Mouse (Mus musculus): ENCODE measurements around the gene Ikzf1.

The Ikzf1 gene

GRCm38 (mm10) chr11:11695211-11695887, 10.5 kb downstream of the Ikzf1 start:
- no peaks in the 10 kb centered on the region for H3K27me3 ChIP-seq (ENCODE audit: control insufficient read depth, insufficient read depth, low read length, poor library complexity, severe bottlenecking)
- DNase-seq (ENCODE audit: low read depth, low spot score): no peak
- H3K36me3 ChIP-seq (ENCODE audit: control insufficient read depth, insufficient read depth, low read length, poor library complexity, severe bottlenecking): no peaks in the 10 kb centered on the region

GRCm38 (mm10) chr11:11695907-11696306, 11.1 kb downstream of the Ikzf1 start:
- no peaks in the 10 kb centered on the region for H3K27me3 ChIP-seq (ENCODE audit: control insufficient read depth, insufficient read depth, low read length, poor library complexity, severe bottlenecking)
- no peak for DNase-seq (ENCODE audit: low read depth, low spot score)
- H3K36me3 ChIP-seq (ENCODE audit: control insufficient read depth, insufficient read depth, low read length, poor library complexity, severe bottlenecking): peaks cover 3% of the 10 kb centered on the region; the same call in 1 of the 2 replicates

GRCm38 (mm10) chr11:11696814-11697213, 12.0 kb downstream of the Ikzf1 start:
- Histone ChIP-seq H3K27me3 (ENCODE audit: control insufficient read depth, insufficient read depth, low read length, poor library complexity, severe bottlenecking) (no peaks in the 10 kb centered on the region), H3K36me3 (ENCODE audit: control insufficient read depth, insufficient read depth, low read length, poor library complexity, severe bottlenecking) (peaks cover 3% of the 10 kb centered on the region; the same call in 1 of the 2 replicates)
- DNase-seq (ENCODE audit: low read depth, low spot score): no peak

- Histone ChIP-seq H3K36me3 (ENCODE audit: control insufficient read depth, insufficient read depth, low read length, poor library complexity, severe bottlenecking) (peaks cover 14% of the 10 kb centered on the region; the same call in 1 of the 2 replicates), H3K27me3 (ENCODE audit: control insufficient read depth, insufficient read depth, low read length, poor library complexity, severe bottlenecking) (no peaks in the 10 kb centered on the region)
- no peak for DNase-seq (ENCODE audit: low read depth, low spot score)
Observed at GRCm38 (mm10) chr11:11701378-11701777, 16.6 kb downstream of the Ikzf1 start.

- peaks cover 25% of the 10 kb centered on the region; the same call in 1 of the 2 replicates for H3K36me3 ChIP-seq (ENCODE audit: control insufficient read depth, insufficient read depth, low read length, poor library complexity, severe bottlenecking)
- DNase-seq (ENCODE audit: low read depth, low spot score): no peak
- H3K27me3 ChIP-seq (ENCODE audit: control insufficient read depth, insufficient read depth, low read length, poor library complexity, severe bottlenecking): no peaks in the 10 kb centered on the region
Observed at GRCm38 (mm10) chr11:11703776-11704175, 19.0 kb downstream of the Ikzf1 start.

GRCm38 (mm10) chr11:11708154-11708719, 23.4 kb downstream of the Ikzf1 start:
- DNase-seq (ENCODE audit: low read depth, low spot score): no peak
- no peaks in the 10 kb centered on the region for H3K27me3 ChIP-seq (ENCODE audit: control insufficient read depth, insufficient read depth, low read length, poor library complexity, severe bottlenecking)
- H3K36me3 ChIP-seq (ENCODE audit: control insufficient read depth, insufficient read depth, low read length, poor library complexity, severe bottlenecking): peaks cover 31% of the 10 kb centered on the region

- no peak for DNase-seq (ENCODE audit: low read depth, low spot score)
- Histone ChIP-seq H3K36me3 (ENCODE audit: control insufficient read depth, insufficient read depth, low read length, poor library complexity, severe bottlenecking) (peaks cover 37% of the 10 kb centered on the region), H3K27me3 (ENCODE audit: control insufficient read depth, insufficient read depth, low read length, poor library complexity, severe bottlenecking) (no peaks in the 10 kb centered on the region)
Observed at GRCm38 (mm10) chr11:11709311-11709710, 24.5 kb downstream of the Ikzf1 start.

- Histone ChIP-seq H3K36me3 (ENCODE audit: control insufficient read depth, insufficient read depth, low read length, poor library complexity, severe bottlenecking) (peaks cover 37% of the 10 kb centered on the region), H3K27me3 (ENCODE audit: control insufficient read depth, insufficient read depth, low read length, poor library complexity, severe bottlenecking) (no peaks in the 10 kb centered on the region)
- DNase-seq (ENCODE audit: low read depth, low spot score): no peak
Observed at GRCm38 (mm10) chr11:11710718-11711117, 25.9 kb downstream of the Ikzf1 start.

- no peaks in the 10 kb centered on the region for H3K27me3 ChIP-seq (ENCODE audit: control insufficient read depth, insufficient read depth, low read length, poor library complexity, severe bottlenecking)
- peak; percentile 51 for DNase-seq (ENCODE audit: low read depth, low spot score)
- peaks cover 34% of the 10 kb centered on the region for H3K36me3 ChIP-seq (ENCODE audit: control insufficient read depth, insufficient read depth, low read length, poor library complexity, severe bottlenecking)
Observed at GRCm38 (mm10) chr11:11711748-11712147, 26.9 kb downstream of the Ikzf1 start.

GRCm38 (mm10) chr11:11714676-11715075, 29.9 kb downstream of the Ikzf1 start:
- Histone ChIP-seq H3K36me3 (ENCODE audit: control insufficient read depth, insufficient read depth, low read length, poor library complexity, severe bottlenecking) (peaks cover 19% of the 10 kb centered on the region), H3K27me3 (ENCODE audit: control insufficient read depth, insufficient read depth, low read length, poor library complexity, severe bottlenecking) (no peaks in the 10 kb centered on the region)
- DNase-seq (ENCODE audit: low read depth, low spot score): no peak

- H3K27me3 ChIP-seq (ENCODE audit: control insufficient read depth, insufficient read depth, low read length, poor library complexity, severe bottlenecking): no peaks in the 10 kb centered on the region
- H3K36me3 ChIP-seq (ENCODE audit: control insufficient read depth, insufficient read depth, low read length, poor library complexity, severe bottlenecking): peaks cover 9% of the 10 kb centered on the region
- DNase-seq (ENCODE audit: low read depth, low spot score): no peak
Observed at GRCm38 (mm10) chr11:11715963-11716691, 31.3 kb downstream of the Ikzf1 start.

- peak; percentile 64 for DNase-seq (ENCODE audit: low read depth, low spot score)
Observed at GRCm38 (mm10) chr11:11716692-11717037, 31.9 kb downstream of the Ikzf1 start.

GRCm38 (mm10) chr11:11717606-11718167, 32.9 kb downstream of the Ikzf1 start:
- no peaks in the 10 kb centered on the region for H3K27me3 ChIP-seq (ENCODE audit: control insufficient read depth, insufficient read depth, low read length, poor library complexity, severe bottlenecking)

More at GRCm38 (mm10) chr11:11716692-11717037, 31.9 kb downstream of the Ikzf1 start:
- Histone ChIP-seq H3K27me3 (ENCODE audit: control insufficient read depth, insufficient read depth, low read length, poor library complexity, severe bottlenecking) (no peaks in the 10 kb centered on the region), H3K36me3 (ENCODE audit: control insufficient read depth, insufficient read depth, low read length, poor library complexity, severe bottlenecking) (peaks cover 9% of the 10 kb centered on the region)

GRCm38 (mm10) chr11:11719748-11720147, 34.9 kb downstream of the Ikzf1 start:
- Histone ChIP-seq H3K36me3 (ENCODE audit: control insufficient read depth, insufficient read depth, low read length, poor library complexity, severe bottlenecking) (peaks cover 3% of the 10 kb centered on the region), H3K27me3 (ENCODE audit: control insufficient read depth, insufficient read depth, low read length, poor library complexity, severe bottlenecking) (no peaks in the 10 kb centered on the region)
- DNase-seq (ENCODE audit: low read depth, low spot score): no peak

More at GRCm38 (mm10) chr11:11717606-11718167, 32.9 kb downstream of the Ikzf1 start:
- H3K36me3 ChIP-seq (ENCODE audit: control insufficient read depth, insufficient read depth, low read length, poor library complexity, severe bottlenecking): peaks cover 6% of the 10 kb centered on the region
- no peak for DNase-seq (ENCODE audit: low read depth, low spot score)

Measured in splenic B cell, adult 2 months (primary cell).